Mouse (Mus musculus) hindbrain, embryonic 16.5 days (tissue): ENCODE data around the gene Samd10. TPM values are rescaled to one million over a fixed set of nuclear protein-coding genes. Genes with fewer than 3 reads are reported as not detected.
A peak's percentile ranks its signal among the peaks of the same experiment; 100 is the strongest.

Source experiments
- ATAC-seq: fragments of 200-750 bp; cut with Nextera tagmentation; 2 replicates; pipeline ENCODE4 v1.8.0; 2017; ENCODE audit warnings: moderate TSS enrichment, moderate library complexity
- H3K27ac ChIP-seq: fragments of 300-500 bp; sonication (generic); 2 replicates; pipeline ENCODE4 v1.5.1; 2014; ENCODE audit warnings: low read depth, mild to moderate bottlenecking, control low read depth, low read length, moderate library complexity
- H3K27me3 ChIP-seq: fragments of 300-500 bp; sonication (generic); replicated peaks from 2 replicates; pipeline ENCODE4 v1.6.1; 2014; ENCODE audit warnings: low read length; ENCODE audit not compliant: control insufficient read depth, insufficient read depth
- H3K36me3 ChIP-seq: fragments of 300-500 bp; sonication (generic); 2 replicates; pipeline ENCODE4 v1.6.1; 2014; ENCODE audit warnings: mild to moderate bottlenecking, low read length, moderate library complexity, mixed read lengths; ENCODE audit not compliant: control insufficient read depth, insufficient read depth
- H3K4me1 ChIP-seq: fragments of 300-500 bp; sonication (generic); 2 replicates; pipeline ENCODE4 v1.6.1; 2014; ENCODE audit warnings: low read depth, low read length; ENCODE audit not compliant: control insufficient read depth, insufficient read depth
- H3K4me2 ChIP-seq: fragments of 300-500 bp; sonication (generic); 2 replicates; pipeline ENCODE4 v1.6.1; 2014; ENCODE audit warnings: mild to moderate bottlenecking, low read length, control low read depth, moderate library complexity
- H3K4me3 ChIP-seq: fragments of 300-500 bp; sonication (generic); 2 replicates; pipeline ENCODE4 v1.5.1; 2014; ENCODE audit warnings: mild to moderate bottlenecking, low read length, control low read depth, moderate library complexity
- H3K9ac ChIP-seq: fragments of 300-500 bp; sonication (generic); 2 replicates; pipeline ENCODE4 v1.6.1; 2014; ENCODE audit warnings: low read depth, mild to moderate bottlenecking, control low read depth, low read length, moderate library complexity
- H3K9me3 ChIP-seq: fragments of 300-500 bp; sonication (generic); 2 replicates; pipeline ENCODE4 v1.6.1; 2014; ENCODE audit warnings: mild to moderate bottlenecking, low read length, moderate library complexity; ENCODE audit not compliant: control insufficient read depth
- WGBS: fragments of 180-500 bp; shearing (Covaris S2); extraction: QIAGEN DNeasy Blood & Tissue Kit; methylation state at CpG from one replicate; pipeline ENCODE4 v1.1.7; 2014; 5-methylcytosine and 5-hydroxymethylcytosine counted together
- polyA plus RNA-seq: library from polyadenylated mRNA; unstranded; fragments of >200 nt; fragmentation: Nextera tagmentation; extraction: Ambion mirVana; gene quantifications from 2 replicates; pipeline ENCODE4 v1.2.1, GENCODE M21; 2015

Gene Samd10
- polyA plus RNA-seq, 1 experiment from 2014 or later = 192 TPM

GRCm38 (mm10) chr2:181585506-181585905 lies 13.5 kb downstream of the Samd10 start:
- Histone ChIP-seq H3K9me3 (no peaks in the 10 kb centered on the region), H3K27ac (no peak overlapping the region), H3K4me2 (no peak overlapping the region), H3K27me3 (no peaks in the 10 kb centered on the region), H3K4me1 (peaks cover 17% of the 10 kb centered on the region), H3K36me3 (peaks cover 54% of the 10 kb centered on the region), H3K4me3 (no peak overlapping the region), H3K9ac (no peak overlapping the region)
- ATAC-seq = no peak
- WGBS = 92% methylated on average over 5 of the region's 5 CpGs

GRCm38 (mm10) chr2:181584411-181584942 lies 14.5 kb downstream of the Samd10 start, which contains the start of gene Uckl1:
Gene Uckl1 (minus strand): TSS chr2:181584892.
- WGBS = 83% methylated on average over 4 of the region's 4 CpGs

GRCm38 (mm10) chr2:181583460-181584257 lies 15.4 kb downstream of the Samd10 start:
- WGBS = 92% methylated on average over 3 of the region's 3 CpGs
- no peak overlapping the region for H3K4me2 ChIP-seq
- no peak for ATAC-seq
- no peaks in the 10 kb centered on the region for H3K27me3 ChIP-seq
- H3K36me3 ChIP-seq = peaks cover 37% of the 10 kb centered on the region
- no peaks in the 10 kb centered on the region for H3K9me3 ChIP-seq
- H3K4me1 ChIP-seq = peaks cover 17% of the 10 kb centered on the region
- no peak overlapping the region for H3K27ac ChIP-seq
- H3K4me3 ChIP-seq = no peak overlapping the region
- no peak overlapping the region for H3K9ac ChIP-seq

More at GRCm38 (mm10) chr2:181584411-181584942, 14.5 kb downstream of the Samd10 start, which contains the start of gene Uckl1:
- Histone ChIP-seq H3K4me1 (peaks cover 17% of the 10 kb centered on the region), H3K9me3 (no peaks in the 10 kb centered on the region), H3K27me3 (no peaks in the 10 kb centered on the region), H3K4me3 (no peak within 1 kb of the TSS), H3K36me3 (peaks cover 45% of the 10 kb centered on the region), H3K4me2 (no peak within 1 kb of the TSS), H3K27ac (no peak within 1 kb of the TSS), H3K9ac (no peak within 1 kb of the TSS)
- ATAC-seq = no peak

DNA sequence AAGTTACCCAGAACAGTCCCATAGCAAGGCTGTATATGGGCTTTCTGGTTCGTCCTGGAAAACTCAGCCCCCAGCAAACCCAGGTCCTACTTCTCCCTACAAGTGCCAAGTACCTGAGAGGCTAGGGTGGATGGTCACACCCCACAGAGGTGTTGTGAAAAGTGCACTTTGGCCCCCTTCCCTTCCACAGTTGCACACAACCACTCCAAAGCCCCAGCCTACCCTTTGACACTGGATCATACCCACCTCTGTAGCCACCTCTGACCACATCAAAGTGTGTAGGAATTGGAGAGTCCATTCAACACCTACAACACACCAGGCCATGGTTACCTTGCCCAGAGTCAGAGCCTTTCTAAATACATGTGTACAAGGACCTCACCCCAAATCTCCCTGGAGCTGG lies 16.1 kb downstream of the Samd10 start:
- Histone ChIP-seq H3K4me3 (no peak overlapping the region), H3K27me3 (no peaks in the 10 kb centered on the region), H3K36me3 (peaks cover 32% of the 10 kb centered on the region), H3K27ac (no peak overlapping the region), H3K4me1 (peaks cover 20% of the 10 kb centered on the region), H3K9me3 (no peaks in the 10 kb centered on the region), H3K9ac (no peak overlapping the region), H3K4me2 (no peak overlapping the region)
- WGBS = 95% methylated on average over 1 of the region's 1 CpGs
- ATAC-seq = no peak

DNA sequence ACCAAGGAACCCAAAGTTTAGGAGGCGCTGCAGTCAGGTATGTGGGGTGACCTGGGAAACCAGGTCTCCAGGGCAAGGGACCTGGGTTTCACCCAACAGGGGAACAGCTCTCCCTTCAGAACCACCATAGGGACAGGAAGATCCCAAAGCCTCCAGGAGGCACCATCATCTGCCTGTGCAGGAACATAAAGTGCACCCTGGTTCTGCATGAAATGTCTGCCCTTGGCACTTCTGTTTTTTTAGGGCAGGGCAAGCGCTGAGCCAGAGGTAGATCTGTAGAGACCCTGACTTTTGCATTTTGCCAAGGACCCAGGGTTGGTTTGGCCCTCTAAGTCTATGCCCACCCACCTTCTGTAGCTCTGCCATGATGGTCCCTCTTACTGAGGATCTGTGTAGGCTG lies 16.7 kb downstream of the Samd10 start:
- Histone ChIP-seq H3K4me1 (peaks cover 22% of the 10 kb centered on the region), H3K9ac (no peak overlapping the region; the same call in 1 of the 2 replicates), H3K4me2 (peak overlapping the region; percentile 96), H3K9me3 (no peaks in the 10 kb centered on the region), H3K27ac (peak overlapping the region; percentile 91), H3K36me3 (peaks cover 28% of the 10 kb centered on the region), H3K27me3 (no peaks in the 10 kb centered on the region), H3K4me3 (no peak overlapping the region)
- WGBS = 83% methylated on average over 2 of the region's 2 CpGs
- peak; percentile 5; the same call in 1 of the 2 replicates for ATAC-seq

DNA sequence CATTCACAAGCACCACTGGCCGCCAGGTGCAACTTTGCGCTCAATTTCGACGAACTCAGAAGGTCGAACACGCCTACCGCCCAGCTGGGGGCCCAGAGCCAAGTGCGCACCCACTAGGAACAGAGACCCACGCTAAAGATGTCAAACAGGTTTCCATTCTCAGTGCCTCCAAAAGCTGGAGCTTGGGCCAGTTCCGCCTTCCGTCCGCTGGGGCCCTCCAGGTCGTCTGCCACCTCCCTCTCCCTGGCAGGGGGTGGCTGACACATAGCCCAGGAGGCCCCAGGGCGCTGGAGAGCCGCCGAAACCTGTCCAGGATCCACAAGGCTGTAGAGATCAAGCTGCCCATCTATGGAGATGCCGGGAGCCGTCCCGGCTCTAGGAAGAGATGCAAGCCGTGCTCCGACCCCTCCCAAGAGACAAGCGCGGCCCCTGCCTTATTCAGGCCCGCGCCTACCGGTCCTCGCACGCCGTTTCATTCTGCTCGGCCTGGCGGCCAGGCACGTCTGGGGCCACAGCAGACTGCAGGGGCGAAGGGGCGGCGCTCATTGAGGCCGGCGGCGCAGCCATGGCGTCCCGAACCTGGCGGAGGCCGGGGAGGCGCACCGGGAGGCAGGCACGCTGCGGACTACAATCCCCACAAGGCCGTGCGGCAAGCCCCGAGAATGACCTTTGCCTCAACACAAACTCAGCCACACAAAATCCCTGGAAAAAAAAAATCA lies 17.5 kb downstream of the Samd10 start:
- ATAC-seq = peak; percentile 76
- Histone ChIP-seq H3K4me2 (peak overlapping the region; percentile 96), H3K9ac (peak overlapping the region; percentile 91), H3K4me1 (peaks cover 24% of the 10 kb centered on the region), H3K27ac (peak overlapping the region; percentile 91), H3K36me3 (peaks cover 21% of the 10 kb centered on the region), H3K9me3 (no peaks in the 10 kb centered on the region), H3K4me3 (peak overlapping the region; percentile 70), H3K27me3 (no peaks in the 10 kb centered on the region)
- WGBS = under 1% methylated on average over 49 of the region's 49 CpGs

DNA sequence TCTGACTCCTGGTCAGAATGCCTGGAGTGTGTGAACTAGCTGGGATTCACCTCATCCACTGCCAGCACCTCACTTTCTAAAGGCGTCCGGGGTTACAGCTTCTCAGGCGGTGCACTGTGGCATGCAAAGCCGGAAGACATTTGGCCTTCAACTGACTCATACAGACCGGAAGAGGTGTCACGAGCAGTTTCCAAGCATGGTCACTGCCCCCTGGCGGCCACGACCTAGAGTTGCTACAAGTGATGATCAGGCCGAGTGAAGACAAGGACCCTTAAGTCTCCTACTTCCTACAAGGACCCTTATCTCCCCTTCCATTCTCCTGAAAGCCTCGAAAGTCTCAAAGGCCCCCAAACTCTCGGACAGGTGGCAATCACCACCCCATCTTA lies 18.0 kb downstream of the Samd10 start:
- H3K9me3 ChIP-seq = no peaks in the 10 kb centered on the region
- peak overlapping the region; percentile 96 for H3K4me2 ChIP-seq
- peaks cover 16% of the 10 kb centered on the region for H3K36me3 ChIP-seq
- peaks cover 24% of the 10 kb centered on the region for H3K4me1 ChIP-seq
- peak overlapping the region; percentile 91 for H3K27ac ChIP-seq
- no peaks in the 10 kb centered on the region for H3K27me3 ChIP-seq
- WGBS = under 1% methylated on average over 11 of the region's 11 CpGs
- peak; percentile 79 for ATAC-seq
- peak overlapping the region; percentile 70 for H3K4me3 ChIP-seq
- peak overlapping the region; percentile 91 for H3K9ac ChIP-seq

DNA sequence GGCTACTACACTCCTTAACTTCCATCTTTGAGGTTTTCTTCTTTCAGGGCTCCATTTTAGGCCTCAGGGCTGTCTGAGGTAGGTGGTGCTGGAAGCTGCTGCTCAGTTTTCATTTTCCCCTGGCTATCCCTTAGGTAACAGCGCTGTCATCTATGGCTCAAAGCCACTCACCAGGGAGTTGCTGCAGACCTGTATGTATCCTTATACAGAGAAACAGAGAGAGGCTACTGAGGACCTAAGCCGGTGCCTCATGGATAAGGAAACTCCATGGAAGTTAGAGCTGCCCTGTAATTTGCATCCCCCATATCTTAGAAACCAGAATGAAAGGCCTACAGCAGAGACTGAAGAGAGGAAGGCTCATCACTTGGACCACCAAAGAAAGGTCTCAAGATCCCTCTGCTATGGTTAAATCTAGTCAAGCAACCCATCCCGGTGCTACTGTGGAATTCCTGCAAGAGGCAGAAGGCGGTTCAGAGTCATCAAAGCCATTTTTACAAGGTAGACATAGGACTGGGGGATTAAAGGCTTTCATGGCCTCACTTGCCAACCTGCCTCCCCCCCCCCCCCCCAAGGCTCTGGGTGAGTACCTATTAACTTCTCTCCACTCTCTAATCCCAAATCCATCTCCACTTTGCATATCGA lies 18.8 kb downstream of the Samd10 start:
- peak overlapping the region; percentile 91 for H3K9ac ChIP-seq
- peak overlapping the region; percentile 70 for H3K4me3 ChIP-seq
- no peaks in the 10 kb centered on the region for H3K27me3 ChIP-seq
- no peaks in the 10 kb centered on the region for H3K9me3 ChIP-seq
- H3K27ac ChIP-seq = no peak overlapping the region
- 76% methylated on average over 5 of the region's 5 CpGs for WGBS
- ATAC-seq = no peak
- peak overlapping the region; percentile 96 for H3K4me2 ChIP-seq
- H3K36me3 ChIP-seq = peaks cover 14% of the 10 kb centered on the region
- H3K4me1 ChIP-seq = peaks cover 24% of the 10 kb centered on the region
